Mouse (Mus musculus) myocyte (in vitro differentiated cells): ENCODE data around the gene Unc13c.

Source experiments
- CEBPB ChIP-seq: IDR thresholded peaks from 2 replicates; pipeline ENCODE4 v1.6.1; 2011; ENCODE audit warnings: mild to moderate bottlenecking, moderate library complexity; ENCODE audit not compliant: poor library complexity, insufficient read depth, severe bottlenecking
- E2F4 ChIP-seq: IDR thresholded peaks from one replicate; pipeline ENCODE4 v1.6.1; 2011; ENCODE audit warnings: mild to moderate bottlenecking, control low read depth, moderate library complexity; ENCODE audit not compliant: insufficient read depth
- MAX ChIP-seq: IDR thresholded peaks from one replicate; pipeline ENCODE4 v1.6.1; 2011; ENCODE audit warnings: low read depth, mild to moderate bottlenecking, control low read depth
- MYOD1 ChIP-seq, 3 experiments: IDR thresholded peaks; one replicate each; pipeline ENCODE4 v1.6.1; 2011; ENCODE audit warnings: control low read depth in 2 of 3, low read depth in 2 of 3, mild to moderate bottlenecking in 2 of 3, moderate library complexity in 1 of 3; ENCODE audit not compliant: insufficient read length in 2 of 3, control insufficient read depth in 1 of 3
- MYOG ChIP-seq, 3 experiments: IDR thresholded peaks; one replicate each; pipeline ENCODE4 v1.6.1; 2011; ENCODE audit warnings: control low read depth in 2 of 3, low read depth in 2 of 3, mild to moderate bottlenecking in 2 of 3; ENCODE audit not compliant: insufficient read length in 2 of 3, control insufficient read depth in 1 of 3, insufficient read depth in 1 of 3
- POLR2A ChIP-seq: IDR thresholded peaks from one replicate; pipeline ENCODE4 v1.6.1; 2011; ENCODE audit warnings: low read depth, mild to moderate bottlenecking, control low read depth, moderate library complexity; ENCODE audit not compliant: insufficient read length
- POLR2AphosphoS2 ChIP-seq: IDR thresholded peaks from one replicate; pipeline ENCODE4 v1.6.1; 2011; ENCODE audit warnings: low read depth, control low read depth; ENCODE audit not compliant: insufficient read length
- REST ChIP-seq: IDR thresholded peaks from one replicate; pipeline ENCODE4 v1.6.1; 2011; ENCODE audit warnings: mild to moderate bottlenecking, control low read depth, moderate library complexity; ENCODE audit not compliant: insufficient read depth, insufficient read length
- SRF ChIP-seq: IDR thresholded peaks from one replicate; pipeline ENCODE4 v1.6.1; 2011; ENCODE audit warnings: low read depth; ENCODE audit not compliant: control insufficient read depth, insufficient read length
- TCF12 ChIP-seq: IDR thresholded peaks from one replicate; pipeline ENCODE4 v1.6.1; 2011; ENCODE audit warnings: mild to moderate bottlenecking, control low read depth; ENCODE audit not compliant: poor library complexity, insufficient read depth, severe bottlenecking
- TCF3 ChIP-seq: IDR thresholded peaks from one replicate; pipeline ENCODE4 v1.6.1; 2011; ENCODE audit warnings: low read depth, control low read depth; ENCODE audit not compliant: insufficient read length
- USF1 ChIP-seq: IDR thresholded peaks from one replicate; pipeline ENCODE4 v1.6.1; 2011; ENCODE audit warnings: low read depth, mild to moderate bottlenecking, control low read depth, moderate library complexity

DNA sequence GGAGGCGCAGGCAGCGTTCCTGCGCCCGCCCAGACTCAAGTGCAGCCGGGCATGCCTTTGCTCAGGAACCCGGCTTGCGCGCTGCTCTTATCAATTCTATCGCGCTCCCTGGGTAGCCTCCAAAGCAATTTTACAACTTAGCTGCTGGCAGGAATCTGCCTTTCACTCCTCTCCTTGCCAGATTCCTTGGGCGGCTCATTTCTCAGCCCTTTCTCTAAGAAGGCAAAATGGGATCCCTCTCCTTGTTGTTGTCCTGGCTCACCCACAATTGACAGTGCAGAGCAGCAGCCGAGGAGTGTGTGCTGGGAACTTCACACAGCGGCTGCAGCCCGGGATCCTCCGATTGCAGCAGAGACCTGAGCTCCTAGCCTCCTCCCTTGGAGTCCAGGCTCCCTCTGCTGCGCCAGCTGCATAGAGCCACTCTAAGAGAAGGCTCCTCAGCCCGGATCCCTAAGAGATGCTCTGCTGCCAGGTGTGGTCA, at the start of gene Unc13c:
- no peak for TF ChIP-seq MYOG (IDR thresholded peaks at IDR 0.05; ENCODE audit: control insufficient read depth in 1 of 3, insufficient read depth in 1 of 3, insufficient read length in 2 of 3, low read depth in 2 of 3)
- no peak for TF ChIP-seq MAX
- TF ChIP-seq POLR2A = no peak
- no peak for TF ChIP-seq CEBPB
- no peak for TF ChIP-seq MYOD1 (IDR thresholded peaks at IDR 0.05; ENCODE audit: control insufficient read depth in 1 of 3, insufficient read length in 2 of 3, low read depth in 2 of 3)
- no peak for TF ChIP-seq E2F4
- no peak for TF ChIP-seq TCF3
- TF ChIP-seq POLR2AphosphoS2 = no peak
- TF ChIP-seq TCF12 = no peak
- TF ChIP-seq USF1 = no peak
- no peak for TF ChIP-seq REST
- no peak for TF ChIP-seq SRF
